Mouse (Mus musculus) limb, embryonic 14.5 days (tissue): ENCODE results near the gene Nmt1. TPM values are rescaled to one million over a fixed set of nuclear protein-coding genes. Genes with fewer than 3 reads are reported as not detected.

Source experiments
- ATAC-seq: fragments of 200-750 bp; cut with Nextera tagmentation; 2 replicates; pipeline ENCODE4 v1.8.0; 2017; ENCODE audit warnings: low read depth, moderate number of reproducible peaks, moderate TSS enrichment; ENCODE audit not compliant: low FRiP score
- DNase-seq: peaks from one replicate; pipeline ENCODE4 v3.0.0-alpha.2; 2015; ENCODE audit warnings: low spot score
- H3K27ac ChIP-seq: fragments of 300-500 bp; sonication (generic); replicated peaks from 2 replicates; pipeline ENCODE4 v1.5.1; 2014; ENCODE audit warnings: low read depth, mild to moderate bottlenecking, low read length, moderate library complexity, mixed read lengths
- H3K27me3 ChIP-seq: fragments of 300-500 bp; sonication (generic); 2 replicates; pipeline ENCODE4 v1.6.1; 2014; ENCODE audit warnings: low read length, mixed read lengths; ENCODE audit not compliant: control insufficient read depth, insufficient read depth
- H3K36me3 ChIP-seq: fragments of 300-500 bp; sonication (generic); 2 replicates; pipeline ENCODE4 v1.6.1; 2014; ENCODE audit warnings: mild to moderate bottlenecking, low read length, moderate library complexity, mixed read lengths; ENCODE audit not compliant: control insufficient read depth, insufficient read depth
- H3K4me1 ChIP-seq: fragments of 300-500 bp; sonication (generic); 2 replicates; pipeline ENCODE4 v1.6.1; 2014; ENCODE audit warnings: antibody characterized with exemption, low read length, mixed read lengths; ENCODE audit not compliant: control insufficient read depth, insufficient read depth
- H3K4me2 ChIP-seq: fragments of 300-500 bp; sonication (generic); replicated peaks from 2 replicates; pipeline ENCODE4 v1.6.1; 2014; ENCODE audit warnings: low read depth, mild to moderate bottlenecking, low read length, moderate library complexity; ENCODE audit not compliant: severe bottlenecking
- H3K4me3 ChIP-seq: fragments of 300-500 bp; sonication (generic); replicated peaks from 2 replicates; pipeline ENCODE4 v1.5.1; 2014; ENCODE audit warnings: low read length
- H3K9ac ChIP-seq: fragments of 300-500 bp; sonication (generic); 2 replicates; pipeline ENCODE4 v1.6.1; 2014; ENCODE audit warnings: mild to moderate bottlenecking, low read depth, low read length, moderate library complexity; ENCODE audit not compliant: severe bottlenecking
- H3K9me3 ChIP-seq: fragments of 300-500 bp; sonication (generic); 2 replicates; pipeline ENCODE4 v1.6.1; 2016; ENCODE audit warnings: low read length; ENCODE audit not compliant: control insufficient read depth
- POLR2A ChIP-seq: fragments of 200-500 bp; IDR thresholded peaks from 2 replicates; pipeline ENCODE4 v1.8.0; 2012; ENCODE audit warnings: inconsistent platforms, mild to moderate bottlenecking, moderate library complexity, borderline replicate concordance; ENCODE audit not compliant: insufficient read depth, insufficient read length; ENCODE audit errors: extremely low read depth
- WGBS: fragments of 180-500 bp; shearing (Covaris S2); extraction: QIAGEN DNeasy Blood & Tissue Kit; methylation state at CpG from one replicate; pipeline ENCODE4 v1.1.7; 2014; 5-methylcytosine and 5-hydroxymethylcytosine counted together
- polyA plus RNA-seq, 2 experiments: library from polyadenylated mRNA; depleted of rRNA in 1 of 2; stranded (reverse) in 1 of 2; unstranded in 1 of 2; fragments of >200 nt; fragmentation: Nextera tagmentation in 1 of 2; extraction: Ambion mirVana in 1 of 2; gene quantifications; 2 replicates each; pipeline versions ENCODE4 v1.2.1 to v1.2.3; 2012 to 2014

Gene Nmt1
- polyA plus RNA-seq, 2 experiments, result 45.9 to 50.2 TPM

DNA sequence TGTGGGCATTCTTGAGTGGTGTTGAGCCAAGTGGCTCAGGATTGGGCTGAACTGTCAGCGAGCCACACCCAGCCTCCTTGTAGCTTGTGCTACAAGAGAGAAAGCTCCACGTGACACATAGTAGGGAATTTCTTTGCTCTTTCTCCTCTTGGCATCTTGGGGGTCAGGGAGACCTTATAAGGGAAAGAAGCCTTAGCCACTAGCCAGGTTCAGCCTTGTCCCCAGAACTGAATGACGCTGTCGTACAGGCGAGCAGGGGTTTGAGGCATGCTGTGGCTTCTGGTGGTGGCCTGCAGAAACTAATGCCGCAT is 39.0 kb downstream of the Nmt1 start:
- H3K36me3 ChIP-seq, result peaks cover 85% of the 10 kb centered on the region
- no peaks in the 10 kb centered on the region for H3K27me3 ChIP-seq

DNA sequence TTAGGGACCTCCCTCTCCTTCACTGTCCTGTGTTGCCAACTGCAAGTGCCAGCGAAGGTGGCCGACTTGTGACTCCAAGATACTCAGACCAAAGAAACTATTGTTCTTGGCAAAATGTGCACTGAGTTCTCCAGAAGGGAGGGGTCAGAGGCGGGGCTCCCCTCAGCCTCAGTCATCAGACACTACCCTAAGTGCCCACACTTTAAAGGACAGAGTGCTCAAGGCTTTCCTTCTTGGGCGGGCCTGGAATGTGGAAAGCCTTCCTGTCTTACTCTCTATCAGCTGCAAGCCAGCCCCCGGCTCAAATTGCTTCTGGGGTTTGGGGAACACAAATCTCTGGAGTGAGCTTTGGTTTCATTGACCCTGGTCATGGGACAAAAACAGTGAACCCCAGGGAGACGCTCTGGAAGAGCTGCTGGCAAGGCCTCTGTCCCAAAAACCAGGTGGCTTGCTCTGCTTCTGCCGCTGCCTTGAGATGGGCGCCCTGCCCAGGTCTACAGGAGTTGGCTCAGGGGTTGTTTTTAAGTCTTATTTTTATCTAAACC is 39.5 kb downstream of the Nmt1 start:
- TF ChIP-seq POLR2A, result no peak
- Histone ChIP-seq H3K4me3 (no peak overlapping the region), H3K27ac (no peak overlapping the region), H3K4me2 (no peak overlapping the region), H3K27me3 (no peaks in the 10 kb centered on the region), H3K9me3 (no peaks in the 10 kb centered on the region), H3K9ac (no peak overlapping the region), H3K4me1 (no peaks in the 10 kb centered on the region), H3K36me3 (peaks cover 83% of the 10 kb centered on the region)
- DNase-seq (no peak), ATAC-seq (peak; percentile 51; the same call in 1 of the 2 replicates)
- 71% methylated on average over 8 of the region's 8 CpGs for WGBS

More for the DNA sequence above, 39.0 kb downstream of the Nmt1 start:
- H3K4me3 ChIP-seq, result no peak overlapping the region
- H3K4me2 ChIP-seq, result no peak overlapping the region
- no peak overlapping the region for H3K9ac ChIP-seq
- H3K27ac ChIP-seq, result no peak overlapping the region
- no peak for ATAC-seq
- H3K9me3 ChIP-seq, result no peaks in the 10 kb centered on the region
- 89% methylated on average over 6 of the region's 6 CpGs for WGBS
- no peak for DNase-seq
- H3K4me1 ChIP-seq, result no peaks in the 10 kb centered on the region
- no peak for TF ChIP-seq POLR2A

DNA sequence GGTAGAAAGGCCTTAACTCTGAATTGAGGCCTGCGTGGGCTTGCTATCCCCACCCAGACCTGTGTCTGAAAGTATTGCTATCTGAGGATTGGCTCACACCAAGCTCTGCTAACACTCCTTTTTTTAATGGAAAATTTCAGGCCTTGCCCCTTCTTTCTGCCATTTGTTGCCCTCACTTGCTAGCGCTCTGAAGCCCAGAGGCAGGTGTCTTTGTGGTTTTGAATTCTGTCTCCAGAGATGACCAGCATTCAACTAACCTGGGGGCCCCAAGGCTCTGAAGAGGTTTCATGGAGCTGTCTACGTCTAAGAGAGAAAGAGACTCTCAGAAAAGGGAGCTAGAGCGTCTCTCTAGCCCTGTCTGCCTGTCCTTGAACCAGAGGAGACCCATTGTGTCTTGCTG is 40.3 kb downstream of the Nmt1 start:
- H3K4me1 ChIP-seq, result no peaks in the 10 kb centered on the region
- H3K27me3 ChIP-seq, result no peaks in the 10 kb centered on the region
- no peak overlapping the region for H3K4me3 ChIP-seq
- no peak for DNase-seq
- H3K9me3 ChIP-seq, result no peaks in the 10 kb centered on the region
- H3K36me3 ChIP-seq, result peaks cover 78% of the 10 kb centered on the region
- no peak overlapping the region for H3K9ac ChIP-seq
- no peak for ATAC-seq
- H3K27ac ChIP-seq, result no peak overlapping the region
- TF ChIP-seq POLR2A, result no peak
- WGBS, result 89% methylated on average over 4 of the region's 4 CpGs
- H3K4me2 ChIP-seq, result no peak overlapping the region

DNA sequence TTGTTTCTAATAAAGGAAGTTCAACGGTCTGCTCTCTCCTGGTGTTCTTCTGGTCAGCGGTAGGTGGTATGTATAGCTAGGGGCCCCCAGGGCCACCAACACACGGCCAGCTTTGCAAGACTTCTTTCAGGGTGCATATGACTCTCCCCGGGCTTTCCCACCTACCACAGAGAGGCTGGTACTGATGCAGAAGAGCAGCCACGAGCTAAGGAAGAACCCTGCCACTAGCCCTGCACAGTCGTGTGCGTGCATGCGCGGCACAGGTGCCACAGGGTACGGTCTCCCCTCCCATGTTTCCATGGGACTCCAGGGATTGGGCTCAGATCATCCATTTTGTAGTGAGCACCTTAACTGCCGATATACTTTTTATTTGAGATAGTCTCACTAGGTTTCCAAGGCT is 40.9 kb downstream of the Nmt1 start:
- WGBS, result 91% methylated on average over 11 of the region's 11 CpGs
- no peak for ATAC-seq
- H3K4me2 ChIP-seq, result no peak overlapping the region
- no peak overlapping the region for H3K27ac ChIP-seq
- no peak for DNase-seq
- no peak overlapping the region for H3K9ac ChIP-seq
- H3K36me3 ChIP-seq, result peaks cover 72% of the 10 kb centered on the region
- no peaks in the 10 kb centered on the region for H3K4me1 ChIP-seq
- H3K9me3 ChIP-seq, result no peaks in the 10 kb centered on the region
- no peak overlapping the region for H3K4me3 ChIP-seq
- no peak for TF ChIP-seq POLR2A
- no peaks in the 10 kb centered on the region for H3K27me3 ChIP-seq

GRCm38 (mm10) chr11:103069731-103070130 is 41.7 kb downstream of the Nmt1 start:
- Histone ChIP-seq H3K4me1 (no peaks in the 10 kb centered on the region), H3K36me3 (peaks cover 64% of the 10 kb centered on the region), H3K9ac (no peak overlapping the region), H3K9me3 (no peaks in the 10 kb centered on the region), H3K4me2 (no peak overlapping the region), H3K27me3 (no peaks in the 10 kb centered on the region), H3K27ac (no peak overlapping the region), H3K4me3 (no peak overlapping the region)
- no peak for TF ChIP-seq POLR2A
- 94% methylated on average over 2 of the region's 2 CpGs for WGBS
- ATAC-seq, result no peak
- DNase-seq, result no peak
